20 mouse cellular contexts compared by ENCODE assay signal in the genomic region with DNA sequence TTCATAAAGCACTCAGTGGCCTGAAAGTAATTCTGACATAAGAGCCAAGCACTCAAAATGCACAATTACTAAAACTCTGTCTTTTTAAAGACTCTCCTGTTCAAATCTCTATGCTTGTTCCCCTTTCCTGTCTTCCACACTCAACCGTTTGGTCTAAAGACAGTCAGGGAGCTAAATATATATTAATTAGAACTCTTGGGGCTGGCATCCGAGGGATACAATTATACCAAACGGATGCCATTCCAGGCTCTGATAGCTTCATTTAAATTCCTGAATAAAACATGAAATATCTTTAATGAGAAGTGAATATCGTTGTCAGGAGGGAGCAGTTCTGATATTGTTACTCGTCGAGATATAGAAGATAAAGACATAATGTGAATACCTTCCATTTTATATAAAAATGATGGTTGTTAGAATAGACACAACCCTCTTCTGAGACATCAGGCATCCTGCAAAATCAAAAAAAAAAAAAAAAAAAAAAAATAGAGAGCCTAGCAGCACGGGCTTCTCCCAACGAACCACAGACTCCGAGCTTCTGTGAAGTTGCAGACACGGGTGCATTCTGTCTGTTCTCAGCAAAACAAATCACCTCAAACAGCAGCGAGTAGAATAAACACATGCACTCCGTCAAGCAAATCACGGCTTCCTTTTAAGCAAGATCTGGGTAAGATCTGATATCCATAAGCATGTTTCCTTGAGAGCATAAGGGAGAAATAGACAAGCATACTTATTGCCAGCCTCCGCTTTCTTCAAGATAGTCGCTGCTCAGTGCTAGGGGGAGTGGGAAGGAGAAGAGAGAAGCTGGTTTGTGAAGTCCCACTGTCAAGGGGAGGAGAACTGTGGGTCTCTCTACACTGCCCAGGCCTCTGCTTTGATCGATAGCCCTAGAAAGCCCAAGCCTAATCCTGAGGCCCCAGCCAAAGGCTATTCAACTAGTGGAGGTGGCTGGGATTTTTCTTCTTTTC.
DNase-seq lines count a peak whose midpoint lies in the region; ATAC-seq and TF ChIP-seq lines count a peak whose summit lies in the region.
"Had no signal": no experiment of that assay in that cellular context is flagged by ENCODE, and none has a peak within 500 bp of the region (broad histone marks: within the 10 kb centered on the region; RNA-seq: fewer than 3 reads in every experiment).

No protein-coding gene starts in this region.

- no peak for TF ChIP-seq CTCF in forebrain, postnatal 0 days (IDR thresholded peaks at IDR 0.05; ENCODE audit: low read depth)

- peak overlapping the region; percentile 48; the same call in 1 of the 2 replicates for H3K27ac ChIP-seq in hindbrain, embryonic 12.5 days
- H3K27ac ChIP-seq in hindbrain, embryonic 11.5 days (ENCODE audit: low read depth, low read length), result no peak overlapping the region
- H3K27ac ChIP-seq in forebrain, postnatal 0 days (ENCODE audit: low read depth, low read length), result 0 out of 2 replicates have a peak overlapping the region, but pooled peaks have one; percentile 23
- H3K27ac ChIP-seq: embryonic facial prominence, embryonic 15.5 days; heart, adult 2 months; kidney, embryonic 15.5 days; limb, embryonic 13.5 days; liver, embryonic 14.5 days; macrophage had no signal

- no peak for DNase-seq in hindbrain, embryonic 11.5 days (ENCODE audit: low spot score)
- peak; percentile 7 to 12 for DNase-seq in left cerebral cortex, postnatal 25 days (ENCODE audit: low spot score in 2 of 2)
- DNase-seq in left cerebral cortex, adult 9 months (ENCODE audit: low spot score in 2 of 2), result no peak
- DNase-seq in brain, adult 2 months (ENCODE audit: low read depth, low spot score), result peak; percentile 6
- peak; percentile 61 for DNase-seq in forebrain, postnatal 0 days
- DNase-seq in thymus, postnatal 14 days, result no peak
- DNase-seq in spleen, postnatal 4 days (ENCODE audit: low spot score in 2 of 2), result no peak
- DNase-seq: adrenal gland, adult 2 months; cerebellum, adult 11 months; cerebellum, postnatal 14 days; embryo, embryonic 11 days; gastrocnemius, postnatal 10 days; heart, adult 2 months; right cerebral cortex, postnatal 4 days had no signal

- intact Hi-C loops in left cerebral cortex, postnatal 25 days (cut with DNase I), result no loop called here

- no peak overlapping the region for H3K9ac ChIP-seq in hindbrain, embryonic 12.5 days
- no peak overlapping the region for H3K9ac ChIP-seq in hindbrain, embryonic 11.5 days (ENCODE audit: low read depth, low read length)
- peak overlapping the region; percentile 15; the same call in 1 of the 2 replicates for H3K9ac ChIP-seq in forebrain, postnatal 0 days
- H3K9ac ChIP-seq: embryonic facial prominence, embryonic 15.5 days; kidney, embryonic 15.5 days; limb, embryonic 13.5 days; liver, embryonic 14.5 days had no signal

- no peaks in the 10 kb centered on the region for H3K36me3 ChIP-seq in hindbrain, embryonic 12.5 days
- H3K36me3 ChIP-seq in hindbrain, embryonic 11.5 days (ENCODE audit: control insufficient read depth, insufficient read depth, low read length), result no peaks in the 10 kb centered on the region
- no peaks in the 10 kb centered on the region for H3K36me3 ChIP-seq in forebrain, postnatal 0 days (ENCODE audit: insufficient read depth)
- H3K36me3 ChIP-seq: embryonic facial prominence, embryonic 15.5 days; kidney, embryonic 15.5 days; limb, embryonic 13.5 days had no signal

- ATAC-seq in hindbrain, embryonic 12.5 days (ENCODE audit: low FRiP score), result no peak
- no peak for ATAC-seq in hindbrain, embryonic 11.5 days (ENCODE audit: low FRiP score)
- ATAC-seq in forebrain, postnatal 0 days, result peak; percentile 62

- H3K4me1 ChIP-seq in hindbrain, embryonic 12.5 days, result peaks cover 6% of the 10 kb centered on the region
- H3K4me1 ChIP-seq in hindbrain, embryonic 11.5 days (replicated peaks; ENCODE audit: control insufficient read depth, insufficient read depth, low read length), result no peaks in the 10 kb centered on the region
- peaks cover 7% of the 10 kb centered on the region; the same call in 1 of the 2 replicates for H3K4me1 ChIP-seq in forebrain, postnatal 0 days (ENCODE audit: insufficient read depth)

- no peak overlapping the region for H3K4me2 ChIP-seq in hindbrain, embryonic 12.5 days (replicated peaks)
- H3K4me2 ChIP-seq in hindbrain, embryonic 11.5 days (replicated peaks; ENCODE audit: low read depth, low read length), result no peak overlapping the region
- peak overlapping the region; percentile 37 for H3K4me2 ChIP-seq in forebrain, postnatal 0 days (ENCODE audit: low read depth)
- H3K4me2 ChIP-seq: embryonic facial prominence, embryonic 15.5 days; kidney, embryonic 15.5 days; limb, embryonic 13.5 days had no signal

- no peaks in the 10 kb centered on the region for H3K27me3 ChIP-seq in hindbrain, embryonic 12.5 days
- no peaks in the 10 kb centered on the region for H3K27me3 ChIP-seq in hindbrain, embryonic 11.5 days (ENCODE audit: control insufficient read depth, insufficient read depth, low read length)
- H3K27me3 ChIP-seq in forebrain, postnatal 0 days (ENCODE audit: insufficient read depth, low read length), result no peaks in the 10 kb centered on the region
- H3K27me3 ChIP-seq: embryonic facial prominence, embryonic 15.5 days; kidney, embryonic 15.5 days; limb, embryonic 13.5 days had no signal

- WGBS in hindbrain, embryonic 12.5 days, result 65% methylated on average over 16 of the region's 16 CpGs
- 70% methylated on average over 16 of the region's 16 CpGs for WGBS in hindbrain, embryonic 11.5 days
- WGBS in forebrain, postnatal 0 days, result 20% methylated on average over 16 of the region's 16 CpGs

- no peaks in the 10 kb centered on the region for H3K9me3 ChIP-seq in hindbrain, embryonic 12.5 days (replicated peaks)
- no peaks in the 10 kb centered on the region for H3K9me3 ChIP-seq in hindbrain, embryonic 11.5 days (ENCODE audit: control insufficient read depth, low read length)
- H3K9me3 ChIP-seq in forebrain, postnatal 0 days (ENCODE audit: low read length), result no peaks in the 10 kb centered on the region
- H3K9me3 ChIP-seq: embryonic facial prominence, embryonic 15.5 days; kidney, embryonic 15.5 days; limb, embryonic 13.5 days had no signal

- H3K4me3 ChIP-seq in hindbrain, embryonic 12.5 days, result no peak overlapping the region
- no peak overlapping the region for H3K4me3 ChIP-seq in hindbrain, embryonic 11.5 days (ENCODE audit: low read depth, low read length)
- peak overlapping the region; percentile 21; the same call in 1 of the 2 replicates for H3K4me3 ChIP-seq in forebrain, postnatal 0 days (ENCODE audit: low read depth, low read length)
- H3K4me3 ChIP-seq: embryonic facial prominence, embryonic 15.5 days; heart, adult 2 months; kidney, embryonic 15.5 days; limb, embryonic 13.5 days had no signal

Comparison
In these comparisons a context has a peak if more than half of its experiments do, and no peak if none do; other contexts are left out.
1. DNase-seq: peak in left cerebral cortex, postnatal 25 days (2 of 2), brain, adult 2 months (single experiment) and forebrain, postnatal 0 days (single experiment); none in hindbrain, embryonic 11.5 days (single experiment), left cerebral cortex, adult 9 months (0 of 2), thymus, postnatal 14 days (single experiment) and spleen, postnatal 4 days (0 of 2).